Mouse (Mus musculus): ENCODE results near the gene Tstd1.

The Tstd1 gene

DNA sequence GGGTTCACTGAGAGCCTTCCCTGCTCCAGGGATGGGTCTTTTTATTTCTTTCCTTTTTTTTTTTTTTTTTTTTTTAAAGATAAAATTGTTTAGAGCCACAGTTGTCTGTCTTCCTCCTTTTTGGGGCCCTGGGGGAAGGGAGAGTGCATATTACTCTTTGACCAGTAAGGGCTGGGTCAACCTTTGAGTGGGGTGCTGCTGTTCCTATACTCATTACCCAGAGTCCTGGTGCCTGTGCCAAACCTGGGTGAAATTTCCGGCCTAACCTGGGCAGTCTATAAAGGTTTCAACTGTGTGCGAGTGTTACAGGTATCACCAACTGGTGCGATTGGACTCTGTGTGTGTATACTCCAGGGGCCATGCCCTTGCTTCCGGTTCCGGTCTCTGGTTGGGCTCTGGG lies at the start of gene Tstd1:
TSS of gene Tstd1 (plus strand) at position 213 of the 400 bp plus-strand sequence.
- no peak for DNase-seq (ENCODE audit: low spot score)

DNA sequence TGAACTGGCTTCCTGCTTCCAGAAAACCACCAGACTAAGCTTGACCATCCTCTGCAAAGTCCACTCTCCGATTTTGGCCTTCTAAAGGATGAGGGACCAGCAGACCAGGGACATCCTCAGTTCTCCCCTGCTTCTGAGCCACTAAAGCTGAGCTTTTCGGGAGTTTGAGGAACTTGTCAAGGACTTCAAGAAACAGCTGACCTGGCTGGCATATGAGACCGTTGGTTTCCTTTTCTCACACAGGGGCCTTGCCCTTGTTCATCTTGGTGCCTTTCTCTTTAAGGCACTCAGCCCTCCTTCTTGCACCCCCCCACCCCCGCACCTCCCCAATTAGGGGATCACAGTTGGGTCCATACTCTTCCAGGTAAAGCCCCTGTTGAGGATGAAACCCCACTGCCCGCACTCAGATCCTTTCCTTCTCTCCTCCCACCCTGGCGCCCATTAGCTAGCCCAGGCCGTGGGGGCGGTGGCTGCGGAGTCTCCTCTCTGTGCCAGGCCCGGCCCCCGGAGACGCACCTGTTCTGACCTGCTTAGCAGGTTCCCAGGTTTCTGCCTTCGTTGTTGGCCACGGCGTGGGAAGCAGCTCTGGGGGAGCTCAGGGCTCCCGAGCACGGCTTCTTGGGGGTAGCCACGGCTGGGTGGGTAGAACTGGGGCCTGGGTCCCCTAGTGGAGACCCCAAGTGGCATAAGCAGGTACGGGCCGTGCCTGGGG lies 48.7 kb upstream of the Tstd1 start, which contains the start of gene Nectin4:
TSS of gene Nectin4 (plus strand) at position 255 of the 712 bp plus-strand sequence.
- no peak for DNase-seq (ENCODE audit: low spot score)

DNA sequence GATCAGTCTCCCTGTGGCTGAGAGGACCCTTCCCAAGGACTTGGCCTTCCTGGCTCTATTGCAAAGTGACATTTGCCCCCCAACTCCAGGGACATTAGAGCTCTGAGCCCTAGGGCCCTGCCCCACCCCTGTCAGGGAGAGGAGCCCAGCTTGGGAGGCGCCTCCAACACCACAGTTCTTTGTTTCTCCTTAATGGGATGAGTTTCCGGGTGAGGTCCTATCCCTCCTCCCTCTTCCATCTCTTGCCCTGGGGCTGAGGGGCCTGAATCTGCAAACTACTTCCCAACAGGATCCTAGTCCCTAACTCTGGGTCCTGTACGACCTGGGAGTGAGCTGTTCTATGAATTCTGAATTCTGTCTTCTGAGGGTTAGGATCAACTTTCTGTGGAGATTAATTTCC lies 45.8 kb upstream of the Tstd1 start:
- DNase-seq (ENCODE audit: low spot score) = no peak

- no peak for DNase-seq (ENCODE audit: low spot score)
These were observed 44.7 kb upstream of the Tstd1 start for GRCm38 (mm10) chr1:171373946-171374345.

GRCm38 (mm10) chr1:171375646-171376097 lies 43.0 kb upstream of the Tstd1 start:
- DNase-seq (ENCODE audit: low spot score) = no peak

GRCm38 (mm10) chr1:171378298-171378697 lies 40.4 kb upstream of the Tstd1 start:
- DNase-seq (ENCODE audit: low spot score) = no peak

DNA sequence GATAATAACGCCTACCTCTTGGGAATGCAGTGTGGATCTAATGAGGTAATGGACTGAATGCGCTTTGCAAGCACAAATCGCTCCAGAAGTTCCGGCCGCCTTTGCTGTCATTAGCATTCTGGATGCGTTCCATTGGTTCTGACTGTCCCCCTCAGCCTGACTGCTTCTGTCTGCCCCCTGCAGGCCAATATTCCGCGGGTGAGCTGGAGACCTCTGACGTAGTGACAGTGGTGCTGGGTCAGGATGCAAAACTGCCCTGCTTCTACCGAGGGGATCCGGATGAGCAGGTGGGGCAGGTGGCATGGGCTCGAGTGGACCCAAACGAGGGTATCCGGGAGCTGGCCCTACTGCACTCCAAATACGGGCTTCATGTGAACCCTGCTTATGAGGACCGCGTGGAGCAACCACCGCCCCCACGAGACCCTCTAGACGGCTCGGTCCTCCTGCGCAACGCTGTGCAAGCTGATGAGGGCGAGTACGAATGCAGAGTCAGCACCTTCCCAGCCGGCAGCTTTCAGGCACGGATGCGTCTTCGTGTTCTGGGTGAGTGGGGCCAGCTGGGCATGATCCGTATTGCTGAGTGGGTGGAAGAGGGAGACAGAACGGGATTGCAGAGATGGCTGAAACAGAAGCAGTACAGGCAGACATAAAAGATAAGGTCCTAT lies 38.6 kb upstream of the Tstd1 start:
- peak; percentile 84 for DNase-seq (ENCODE audit: low spot score)

DNA sequence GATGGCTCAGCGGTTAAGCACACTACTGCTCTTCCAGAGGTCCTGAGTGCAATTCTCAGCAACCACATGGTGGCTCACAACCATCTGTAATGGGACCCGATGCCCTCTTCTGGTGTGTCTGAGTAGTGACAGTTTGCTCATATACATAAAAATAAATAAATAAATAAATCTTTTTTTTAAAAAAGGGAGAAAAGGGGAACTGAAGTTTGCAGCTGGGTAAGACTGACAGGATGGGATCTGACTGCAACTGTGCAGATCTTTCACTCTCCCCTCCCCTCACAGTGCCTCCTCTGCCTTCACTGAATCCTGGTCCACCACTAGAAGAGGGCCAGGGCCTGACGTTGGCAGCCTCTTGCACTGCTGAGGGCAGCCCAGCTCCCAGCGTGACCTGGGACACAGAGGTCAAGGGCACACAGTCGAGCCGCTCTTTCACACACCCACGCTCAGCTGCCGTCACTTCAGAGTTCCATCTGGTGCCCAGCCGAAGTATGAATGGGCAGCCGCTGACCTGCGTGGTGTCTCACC lies 36.5 kb upstream of the Tstd1 start:
- DNase-seq (ENCODE audit: low spot score) = no peak

DNA sequence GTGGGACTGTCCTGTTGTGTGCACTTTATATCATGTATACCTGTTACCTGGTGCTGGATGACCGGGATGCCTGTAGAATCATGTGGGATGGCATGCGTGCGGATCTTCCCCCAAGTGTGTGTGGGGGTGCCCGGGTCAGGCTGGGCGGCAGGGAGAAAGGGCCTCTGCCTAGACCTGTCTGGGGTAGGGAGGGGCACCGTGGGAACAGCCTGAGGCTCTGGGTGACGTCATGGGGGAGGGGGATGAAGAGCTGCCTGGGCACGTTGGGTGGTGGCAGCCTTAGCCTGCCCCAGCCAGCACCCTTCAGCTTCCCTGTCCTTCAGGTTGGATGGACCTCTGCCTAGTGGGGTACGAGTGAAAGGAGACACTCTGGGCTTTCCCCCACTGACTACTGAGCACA lies 34.3 kb upstream of the Tstd1 start:
- DNase-seq (ENCODE audit: low spot score) = no peak

DNA sequence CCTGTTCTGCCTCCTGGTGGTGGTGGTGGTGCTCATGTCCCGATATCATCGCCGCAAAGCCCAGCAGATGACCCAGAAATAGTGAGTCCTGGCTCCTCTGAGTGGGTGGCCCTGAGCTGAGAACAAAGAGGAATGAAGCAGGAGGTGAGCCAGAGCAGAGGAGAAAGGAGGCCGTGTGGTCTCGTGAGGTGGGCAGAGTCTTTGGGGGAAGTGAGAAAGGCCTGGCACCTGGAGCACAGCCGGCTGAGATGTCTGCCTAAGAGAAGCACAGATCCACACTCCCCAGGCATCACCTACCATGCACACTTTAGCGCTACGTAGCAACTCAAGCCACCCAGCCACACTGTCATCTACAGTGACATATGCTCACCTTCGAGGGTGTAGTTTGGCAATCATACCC lies 33.5 kb upstream of the Tstd1 start:
- no peak for DNase-seq (ENCODE audit: low spot score)

DNA sequence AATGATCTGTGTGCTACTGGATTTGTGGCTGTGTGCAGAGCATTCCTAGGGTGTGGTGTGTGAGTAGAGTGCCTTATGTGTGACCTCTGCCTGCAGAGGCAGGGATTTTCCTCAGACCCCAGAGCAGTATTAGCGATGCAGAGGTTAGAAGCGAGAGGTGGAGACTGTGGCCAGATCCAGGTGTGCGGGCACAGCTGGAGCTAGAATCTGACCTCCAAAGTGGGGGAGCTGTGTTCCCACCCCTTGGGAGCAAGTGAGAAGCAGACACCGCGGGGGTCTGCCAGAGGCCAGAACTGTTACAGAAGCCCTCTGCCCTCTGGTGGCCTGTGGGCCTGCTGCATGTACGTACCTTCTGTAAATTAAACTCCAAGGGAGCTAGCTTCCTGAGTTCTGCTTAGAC lies 31.6 kb upstream of the Tstd1 start:
- DNase-seq (ENCODE audit: low spot score) = no peak

DNA sequence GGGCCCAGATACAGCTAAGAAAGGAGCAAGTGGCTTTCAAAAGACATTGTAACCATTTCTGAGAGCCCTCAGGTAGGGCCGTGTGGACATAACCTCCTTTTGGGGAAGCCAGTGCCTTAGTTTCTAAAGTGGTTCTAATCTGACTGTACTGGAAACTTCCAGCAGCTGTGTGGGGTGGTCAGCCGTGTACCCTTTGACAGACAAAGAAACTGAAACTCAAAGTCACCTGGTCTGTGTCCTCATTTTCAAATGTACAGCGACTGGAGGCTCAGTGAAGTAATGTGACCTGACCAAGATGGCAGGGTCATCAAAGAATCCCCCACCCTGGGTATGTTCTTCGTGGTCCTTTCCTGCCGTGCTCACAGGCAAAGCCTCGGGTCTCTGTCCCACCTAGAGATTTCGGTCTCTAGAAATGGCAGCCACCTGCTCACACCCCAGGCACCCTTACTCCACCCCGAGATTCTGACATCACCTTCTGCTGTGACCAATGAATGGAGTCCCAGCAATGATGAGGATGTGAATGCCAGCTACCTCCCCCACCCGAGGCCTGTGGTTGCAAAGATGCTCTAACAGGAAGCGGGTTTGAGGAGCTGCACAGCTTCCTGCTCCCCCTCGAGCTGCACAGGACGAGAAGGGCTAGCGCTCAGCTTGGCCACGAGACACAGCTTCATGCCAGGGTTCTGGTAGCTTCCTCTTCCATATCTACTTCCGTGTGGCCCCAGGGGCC lies 30.1 kb upstream of the Tstd1 start, which contains the start of gene Arhgap30:
TSS of gene Arhgap30 (plus strand) at position 579 of the 727 bp plus-strand sequence.
- DNase-seq (ENCODE audit: low spot score) = no peak

DNA sequence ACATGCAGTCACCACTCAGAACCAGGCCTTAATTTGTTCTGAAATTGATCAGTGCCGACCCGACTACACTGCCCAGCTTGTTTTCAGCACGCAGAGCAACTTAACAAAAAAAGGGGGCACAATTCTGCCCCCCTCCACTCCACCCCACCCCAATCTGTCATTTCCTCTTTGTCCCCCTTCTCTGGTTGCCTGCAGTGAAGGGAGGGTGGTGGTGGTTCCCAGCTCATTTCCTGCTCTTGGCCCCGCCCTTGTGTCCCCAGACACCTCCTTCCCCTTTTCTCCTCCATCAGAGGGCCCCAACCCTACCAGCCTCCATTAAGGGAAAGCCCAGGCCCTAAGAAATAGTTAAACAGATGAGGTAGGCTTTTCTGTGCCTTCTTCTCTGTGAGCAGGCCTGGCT lies 28.6 kb upstream of the Tstd1 start:
- no peak for DNase-seq (ENCODE audit: low spot score)

GRCm38 (mm10) chr1:171401821-171402220 lies 16.9 kb upstream of the Tstd1 start:
- no peak for DNase-seq (ENCODE audit: low spot score)

DNA sequence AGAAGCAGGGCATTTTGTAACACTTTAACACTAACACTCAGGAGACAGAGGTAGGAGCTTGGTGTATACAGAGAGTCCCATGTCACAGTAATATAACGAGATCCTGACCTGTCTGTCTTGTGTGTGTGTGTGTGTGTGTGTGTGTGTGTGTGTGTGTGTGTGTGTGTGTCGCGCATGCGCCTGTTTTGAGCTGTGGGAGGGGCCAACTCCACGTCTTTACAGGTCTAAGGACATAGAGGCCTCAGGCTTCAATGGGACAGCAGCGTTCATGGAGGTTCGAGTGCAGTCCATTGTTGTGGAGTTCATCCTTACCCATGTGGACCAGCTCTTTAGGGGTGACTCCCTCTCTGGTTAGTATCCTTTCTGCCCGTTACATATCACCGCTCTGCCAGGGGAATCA lies 15.7 kb upstream of the Tstd1 start:
- DNase-seq (ENCODE audit: low spot score) = no peak

- DNase-seq (ENCODE audit: low spot score) = no peak
These were observed 11.4 kb upstream of the Tstd1 start for GRCm38 (mm10) chr1:171407263-171407662.

DNA sequence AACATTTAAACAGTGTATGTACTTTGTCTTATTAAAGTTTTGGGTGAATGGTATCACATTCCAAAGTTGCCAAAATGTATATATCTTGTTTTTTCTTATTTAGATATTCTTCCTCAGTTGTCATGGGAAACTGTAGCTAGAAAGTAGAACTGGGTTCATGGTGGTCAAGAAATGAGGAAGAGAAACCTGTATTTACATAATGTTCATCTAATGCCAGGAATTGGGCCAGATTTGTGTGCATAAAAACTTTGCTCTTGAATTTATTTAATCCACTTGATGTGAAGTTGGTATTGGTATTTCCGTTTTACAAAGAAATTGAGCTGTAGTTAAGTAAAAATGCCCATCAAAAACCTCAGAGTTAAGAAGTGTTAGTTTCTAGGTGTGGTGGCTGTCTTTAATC lies 8.4 kb upstream of the Tstd1 start:
- no peak for DNase-seq (ENCODE audit: low spot score)

- peak; percentile 95 for DNase-seq (ENCODE audit: low spot score)
These were observed 7.7 kb upstream of the Tstd1 start, which contains the start of gene Usf1 for GRCm38 (mm10) chr1:171410947-171411484. TSS of gene Usf1 (plus strand) at chr1:171411313.

- DNase-seq (ENCODE audit: low spot score) = no peak
These were observed 7.2 kb upstream of the Tstd1 start for GRCm38 (mm10) chr1:171411492-171411941.

GRCm38 (mm10) chr1:171412001-171412441 lies 6.7 kb upstream of the Tstd1 start:
- no peak for DNase-seq (ENCODE audit: low spot score)

GRCm38 (mm10) chr1:171412446-171412845 lies 6.2 kb upstream of the Tstd1 start:
- no peak for DNase-seq (ENCODE audit: low spot score)

GRCm38 (mm10) chr1:171413608-171414007 lies 5.1 kb upstream of the Tstd1 start:
- no peak for DNase-seq (ENCODE audit: low spot score)

Data from testis, postnatal 10 days (tissue).